Mouse (Mus musculus) left cerebral cortex, adult 2 months (tissue): ENCODE measurements around the gene Tmem51. TPM values are rescaled to one million over a fixed set of nuclear protein-coding genes. Genes with fewer than 3 reads are reported as not detected.

ENCODE experiments used
- DNase-seq, 2 experiments: peaks; one replicate each; pipeline ENCODE4 v3.0.0; 2021 to 2022; ENCODE audit warnings: low spot score in 2 of 2, mixed read lengths in 1 of 2; ENCODE audit errors: extremely low spot score in 1 of 2
- H3K27ac ChIP-seq: fragments of 200-600 bp; 2 replicates; pipeline ENCODE4 v1.8.1; 2022
- H3K4me3 ChIP-seq: fragments of 200-600 bp; 2 replicates; pipeline ENCODE4 v1.8.1; 2022
- CTCF ChIP-seq: fragments of 200-600 bp; IDR thresholded peaks from 2 replicates; pipeline ENCODE4 v1.8.1; 2022; ENCODE audit warnings: antibody characterized with exemption, mild to moderate bottlenecking, moderate library complexity
- intact Hi-C: fragments of 180-260 bp; cut with DNase I; formaldehyde crosslinking; loops from one replicate; pipeline ENCODE4 v1.15.1; 2025
- total RNA-seq, 2 experiments: library from RNA; stranded (reverse); gene quantifications; 2 replicates each; pipeline ENCODE4 v1.2.3; 2021

Gene Tmem51
- total RNA-seq, 2 experiments from 2014 or later: 4.9 to 5.6 TPM

DNA sequence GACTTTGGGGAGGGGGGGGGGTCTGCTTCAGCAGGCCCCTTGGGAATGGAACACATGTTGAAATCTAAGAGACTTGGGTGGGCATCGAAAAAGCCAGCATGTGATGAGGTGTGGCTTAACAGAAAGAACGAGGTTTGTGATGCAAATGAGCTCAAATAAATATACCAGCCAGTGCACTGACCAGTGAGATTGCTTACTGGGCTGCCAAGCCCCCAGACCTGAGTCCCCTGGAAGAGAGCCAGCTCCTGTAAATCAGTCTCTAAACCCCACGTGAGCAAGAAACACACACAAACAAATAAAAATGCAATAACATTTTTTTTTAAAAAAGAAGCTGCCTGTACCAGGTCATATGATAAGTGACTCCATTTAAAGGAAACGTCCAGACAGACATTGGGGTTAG is 17.5 kb downstream of the Tmem51 start:
- TF ChIP-seq CTCF: no peak
- H3K4me3 ChIP-seq: no peak overlapping the region
- DNase-seq: no peak
- intact Hi-C loops: no loop called here
- H3K27ac ChIP-seq: no peak overlapping the region

DNA sequence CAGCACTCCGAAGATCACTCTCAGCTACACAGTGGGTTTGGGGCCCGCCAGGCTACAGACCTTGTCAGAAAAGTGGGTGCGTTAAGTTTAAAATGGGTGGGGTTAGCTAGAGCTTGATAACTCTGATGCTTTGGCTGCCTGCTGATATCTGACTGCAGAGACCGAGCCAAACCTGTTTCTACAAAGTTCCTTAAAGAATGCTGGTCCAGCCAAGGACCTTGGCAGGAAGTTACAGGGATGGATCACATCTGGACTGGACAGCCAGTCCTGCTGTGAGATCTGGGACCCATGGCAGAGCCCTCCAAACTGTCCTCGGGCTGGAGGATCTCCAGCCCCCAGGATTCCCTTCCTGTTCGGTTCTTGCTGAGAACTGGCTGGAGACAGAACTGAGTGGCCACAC is 18.3 kb downstream of the Tmem51 start:
- Histone ChIP-seq H3K27ac (peak overlapping the region; percentile 44; the same call in 1 of the 2 replicates), H3K4me3 (no peak overlapping the region)
- intact Hi-C loops: no loop called here
- no peak for DNase-seq
- no peak for TF ChIP-seq CTCF

- intact Hi-C loops: no loop called here
- no peak for TF ChIP-seq CTCF
- DNase-seq: no peak
- no peak overlapping the region for H3K4me3 ChIP-seq
- peak overlapping the region; percentile 44; the same call in 1 of the 2 replicates for H3K27ac ChIP-seq
Measured at GRCm38 (mm10) chr4:142065270-142065669, 18.8 kb downstream of the Tmem51 start.

- intact Hi-C loops: no loop called here
- Histone ChIP-seq H3K4me3 (no peak overlapping the region), H3K27ac (no peak overlapping the region)
- no peak for TF ChIP-seq CTCF
- no peak for DNase-seq
Measured at GRCm38 (mm10) chr4:142064582-142065228, 19.4 kb downstream of the Tmem51 start.

DNA sequence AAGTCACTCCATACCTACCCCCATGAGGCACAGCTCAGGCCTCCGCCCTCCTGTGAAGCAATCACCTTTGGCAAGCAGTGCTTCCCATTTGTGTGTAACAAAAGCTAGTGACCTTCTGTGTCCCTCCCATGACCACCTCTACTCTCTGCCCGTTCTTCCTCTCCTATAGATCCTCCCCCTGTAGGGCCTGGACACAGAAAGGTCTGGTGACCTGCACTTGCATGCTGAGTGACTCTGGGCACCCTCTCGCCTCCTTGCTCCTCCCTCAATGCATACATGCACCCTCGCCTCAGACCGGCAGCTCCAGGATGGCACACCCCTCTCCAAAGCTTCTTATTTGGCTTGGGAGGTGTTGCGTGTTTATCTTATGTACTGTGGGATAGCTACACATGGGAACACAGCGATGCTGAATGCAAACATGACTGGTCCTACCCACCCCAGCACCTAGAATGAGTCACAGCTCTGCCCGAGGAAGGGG is 21.0 kb downstream of the Tmem51 start:
- DNase-seq: no peak
- Histone ChIP-seq H3K27ac (no peak overlapping the region), H3K4me3 (no peak overlapping the region)
- no peak for TF ChIP-seq CTCF
- intact Hi-C loops: no loop called here

DNA sequence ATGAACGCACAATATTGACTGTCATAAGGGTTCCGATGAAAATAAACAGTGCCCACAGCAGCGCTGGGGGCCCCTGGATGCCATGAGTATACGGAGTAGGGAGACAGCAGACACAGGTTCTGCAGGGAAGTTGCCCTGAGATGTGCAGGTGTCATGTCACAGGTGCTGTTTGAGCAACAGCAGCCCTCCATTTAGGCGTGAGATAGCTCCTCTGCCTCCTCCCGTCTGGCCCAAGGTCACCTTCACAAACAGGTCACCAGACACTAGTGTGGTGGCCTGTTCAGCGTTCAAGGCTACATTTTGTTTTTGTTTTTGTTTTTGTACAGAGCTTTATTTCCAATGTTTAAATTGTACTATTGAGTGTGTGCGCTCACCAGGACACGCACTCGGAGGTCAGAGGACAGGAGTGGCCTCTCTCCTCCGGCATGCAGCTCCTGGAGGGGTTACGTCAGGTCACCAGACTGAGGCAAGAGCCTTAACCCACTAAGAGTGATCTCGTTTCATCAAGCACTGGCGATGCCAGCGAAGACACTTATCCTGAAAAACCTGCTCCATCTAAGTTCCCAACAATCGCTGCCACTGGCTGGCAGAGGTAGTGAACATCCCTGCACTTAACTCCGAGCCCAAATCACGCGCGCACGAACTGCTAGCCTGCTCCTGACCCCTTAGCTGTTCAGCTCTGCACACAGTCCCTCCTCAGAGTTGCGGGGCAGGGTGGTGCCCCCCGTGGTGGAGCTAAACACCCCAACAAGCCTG is 22.4 kb downstream of the Tmem51 start:
- TF ChIP-seq CTCF: no peak
- DNase-seq: no peak
- intact Hi-C loops: no loop called here
- H3K4me3 ChIP-seq: no peak overlapping the region
- H3K27ac ChIP-seq: no peak overlapping the region

DNA sequence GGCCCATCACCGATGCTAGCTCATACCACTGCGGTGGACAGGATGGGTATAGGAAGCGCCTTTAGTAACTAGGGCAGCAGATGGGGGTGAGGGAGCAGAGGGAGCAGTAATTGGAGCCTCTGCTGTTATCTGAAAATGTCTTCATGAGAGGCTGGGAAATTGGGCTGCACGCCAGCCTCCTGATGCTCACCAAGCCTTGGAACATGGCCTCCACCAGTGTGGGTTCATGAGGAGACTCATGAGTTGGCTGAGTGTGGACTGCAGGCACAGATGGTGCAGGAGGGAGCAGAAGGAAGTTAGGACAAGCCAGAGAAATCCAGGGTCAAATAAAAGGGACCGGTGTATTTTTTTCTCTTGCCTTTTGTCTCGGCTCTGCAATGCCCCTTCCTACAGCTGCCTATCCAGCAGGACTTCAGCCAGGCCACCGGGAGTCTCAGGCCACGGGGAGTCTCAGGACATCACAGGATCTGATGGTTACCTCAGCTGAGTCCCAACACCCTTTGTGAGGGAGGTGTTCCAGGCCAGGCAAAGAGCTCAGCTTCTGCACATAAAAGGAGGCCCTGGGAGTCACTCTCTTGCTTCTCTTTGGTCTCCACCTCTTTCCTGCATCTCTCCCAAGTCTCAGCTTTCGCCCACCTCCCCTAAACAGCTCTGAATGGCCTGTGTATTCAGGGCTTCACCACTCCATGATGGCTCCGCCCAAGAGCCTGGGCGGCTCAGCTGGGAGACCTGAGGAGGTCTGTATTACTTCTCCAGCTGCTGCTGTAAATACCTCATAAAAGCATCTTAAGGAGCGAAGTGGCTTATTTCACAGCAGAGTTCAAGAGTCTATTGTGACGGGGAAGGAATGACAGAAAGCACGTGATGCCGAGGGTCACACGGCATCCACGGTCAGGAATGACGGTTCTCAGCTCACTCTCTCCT is 23.4 kb downstream of the Tmem51 start:
- no peak for DNase-seq
- no peak for TF ChIP-seq CTCF
- Histone ChIP-seq H3K4me3 (no peak overlapping the region), H3K27ac (no peak overlapping the region)
- intact Hi-C loops: no loop called here

DNA sequence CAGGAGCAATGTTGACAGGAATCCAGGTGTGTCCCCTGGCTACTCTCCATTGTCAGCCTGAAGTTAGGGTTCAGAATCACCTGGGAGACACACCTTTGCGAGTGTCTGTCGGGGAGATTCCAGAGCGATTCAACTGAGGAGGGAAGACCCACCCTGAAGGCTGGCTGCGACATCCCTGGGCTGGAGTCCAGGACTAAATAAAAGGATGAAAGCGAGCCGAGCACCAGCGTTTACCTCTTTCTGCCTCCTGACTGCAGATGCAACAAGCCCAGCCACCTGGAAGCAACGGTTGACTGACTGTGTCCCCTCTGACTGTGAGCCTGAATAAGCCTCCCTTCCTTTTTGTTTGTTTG is 24.3 kb downstream of the Tmem51 start:
- H3K4me3 ChIP-seq: no peak overlapping the region
- intact Hi-C loops: no loop called here
- TF ChIP-seq CTCF: no peak
- DNase-seq: no peak
- H3K27ac ChIP-seq: no peak overlapping the region

DNA sequence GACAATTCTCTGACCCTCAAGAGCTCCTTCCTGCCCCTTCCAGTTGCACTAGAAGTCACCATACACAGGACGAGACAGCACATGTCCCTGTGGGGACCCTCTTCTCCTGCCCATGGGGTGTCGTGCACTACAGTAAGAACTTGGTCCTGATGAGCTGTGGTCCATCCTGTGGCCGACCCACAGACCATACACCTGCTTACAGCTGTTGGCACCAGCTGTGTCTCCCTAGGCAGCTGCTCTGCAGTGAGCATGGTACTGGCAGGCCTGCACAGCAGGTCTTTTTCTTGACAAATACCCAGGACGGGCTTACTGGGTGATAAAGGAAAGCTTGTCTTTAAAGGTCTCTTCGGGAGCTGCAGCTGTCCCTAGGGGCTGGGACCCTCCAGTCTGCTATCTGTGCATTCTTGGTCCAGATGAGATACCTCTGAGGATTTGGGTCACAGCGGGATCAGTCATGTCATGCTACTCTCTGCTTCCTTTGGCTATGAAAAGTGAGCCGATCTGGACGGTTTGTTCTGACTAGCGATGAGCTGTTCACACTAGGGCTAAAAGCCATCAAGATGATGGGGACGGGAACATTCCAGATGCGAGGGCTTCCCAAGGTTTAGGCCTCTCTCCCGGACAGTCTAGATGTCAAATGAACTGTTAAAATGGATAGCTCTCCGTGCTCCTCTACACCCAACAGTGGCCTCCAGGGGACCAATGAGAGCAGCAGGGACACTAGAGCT is 24.8 kb downstream of the Tmem51 start:
- DNase-seq: no peak
- intact Hi-C loops: no loop called here
- no peak for TF ChIP-seq CTCF
- H3K27ac ChIP-seq: no peak overlapping the region
- H3K4me3 ChIP-seq: no peak overlapping the region

- no peak for DNase-seq
- no peak overlapping the region for H3K4me3 ChIP-seq
- H3K27ac ChIP-seq: peak overlapping the region; percentile 38
- no peak for TF ChIP-seq CTCF
- intact Hi-C loops: no loop called here
Measured at GRCm38 (mm10) chr4:142057529-142058216, 26.4 kb downstream of the Tmem51 start.

DNA sequence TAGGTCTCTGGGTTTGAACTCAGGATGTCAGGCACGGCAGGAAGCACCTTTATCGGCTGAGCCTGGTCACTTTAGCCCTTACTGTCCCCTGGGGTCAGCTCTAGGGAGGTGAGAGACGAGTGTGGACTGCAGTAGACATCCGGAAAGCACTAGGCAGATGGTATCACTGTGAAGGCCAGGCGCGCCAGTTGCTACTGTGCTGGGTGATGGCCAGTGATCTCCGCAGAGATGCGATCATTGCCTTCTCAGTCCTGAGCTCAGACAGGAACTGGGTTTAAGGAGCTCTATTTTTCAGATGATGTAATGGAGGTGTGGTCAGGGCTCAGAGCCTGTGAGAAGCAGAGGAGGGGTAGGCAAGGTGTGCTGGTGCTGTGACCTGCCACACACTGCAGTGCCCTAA is 28.5 kb downstream of the Tmem51 start:
- TF ChIP-seq CTCF: no peak
- Histone ChIP-seq H3K27ac (no peak overlapping the region), H3K4me3 (no peak overlapping the region)
- intact Hi-C loops: no loop called here
- no peak for DNase-seq
